Mouse (Mus musculus) limb, embryonic 14.5 days (tissue): Measurements from ENCODE around the gene Sema4c. TPM values are rescaled to one million over a fixed set of nuclear protein-coding genes. Genes with fewer than 3 reads are reported as not detected.
A peak's percentile ranks its signal among the peaks of the same experiment; 100 is the strongest.

Experiments used
- ATAC-seq: fragments of 200-750 bp; cut with Nextera tagmentation; 2 replicates; pipeline ENCODE4 v1.8.0; 2017; ENCODE audit warnings: low read depth, moderate number of reproducible peaks, moderate TSS enrichment; ENCODE audit not compliant: low FRiP score
- DNase-seq: peaks from one replicate; pipeline ENCODE4 v3.0.0-alpha.2; 2015; ENCODE audit warnings: low spot score
- H3K27ac ChIP-seq: fragments of 300-500 bp; sonication (generic); replicated peaks from 2 replicates; pipeline ENCODE4 v1.5.1; 2014; ENCODE audit warnings: low read depth, mild to moderate bottlenecking, low read length, moderate library complexity, mixed read lengths
- H3K27me3 ChIP-seq: fragments of 300-500 bp; sonication (generic); 2 replicates; pipeline ENCODE4 v1.6.1; 2014; ENCODE audit warnings: low read length, mixed read lengths; ENCODE audit not compliant: control insufficient read depth, insufficient read depth
- H3K36me3 ChIP-seq: fragments of 300-500 bp; sonication (generic); 2 replicates; pipeline ENCODE4 v1.6.1; 2014; ENCODE audit warnings: mild to moderate bottlenecking, low read length, moderate library complexity, mixed read lengths; ENCODE audit not compliant: control insufficient read depth, insufficient read depth
- H3K4me1 ChIP-seq: fragments of 300-500 bp; sonication (generic); 2 replicates; pipeline ENCODE4 v1.6.1; 2014; ENCODE audit warnings: antibody characterized with exemption, low read length, mixed read lengths; ENCODE audit not compliant: control insufficient read depth, insufficient read depth
- H3K4me2 ChIP-seq: fragments of 300-500 bp; sonication (generic); replicated peaks from 2 replicates; pipeline ENCODE4 v1.6.1; 2014; ENCODE audit warnings: low read depth, mild to moderate bottlenecking, low read length, moderate library complexity; ENCODE audit not compliant: severe bottlenecking
- H3K4me3 ChIP-seq: fragments of 300-500 bp; sonication (generic); replicated peaks from 2 replicates; pipeline ENCODE4 v1.5.1; 2014; ENCODE audit warnings: low read length
- H3K9ac ChIP-seq: fragments of 300-500 bp; sonication (generic); 2 replicates; pipeline ENCODE4 v1.6.1; 2014; ENCODE audit warnings: mild to moderate bottlenecking, low read depth, low read length, moderate library complexity; ENCODE audit not compliant: severe bottlenecking
- H3K9me3 ChIP-seq: fragments of 300-500 bp; sonication (generic); 2 replicates; pipeline ENCODE4 v1.6.1; 2016; ENCODE audit warnings: low read length; ENCODE audit not compliant: control insufficient read depth
- POLR2A ChIP-seq: fragments of 200-500 bp; IDR thresholded peaks from 2 replicates; pipeline ENCODE4 v1.8.0; 2012; ENCODE audit warnings: inconsistent platforms, mild to moderate bottlenecking, moderate library complexity, borderline replicate concordance; ENCODE audit not compliant: insufficient read depth, insufficient read length; ENCODE audit errors: extremely low read depth
- WGBS: fragments of 180-500 bp; shearing (Covaris S2); extraction: QIAGEN DNeasy Blood & Tissue Kit; methylation state at CpG from one replicate; pipeline ENCODE4 v1.1.7; 2014; 5-methylcytosine and 5-hydroxymethylcytosine counted together
- polyA plus RNA-seq, 2 experiments: library from polyadenylated mRNA; depleted of rRNA in 1 of 2; stranded (reverse) in 1 of 2; unstranded in 1 of 2; fragments of >200 nt; fragmentation: Nextera tagmentation in 1 of 2; extraction: Ambion mirVana in 1 of 2; gene quantifications; 2 replicates each; pipeline versions ENCODE4 v1.2.1 to v1.2.3; 2012 to 2014

Gene Sema4c
- polyA plus RNA-seq, 2 experiments, result 2.0 to 45.9 TPM

DNA sequence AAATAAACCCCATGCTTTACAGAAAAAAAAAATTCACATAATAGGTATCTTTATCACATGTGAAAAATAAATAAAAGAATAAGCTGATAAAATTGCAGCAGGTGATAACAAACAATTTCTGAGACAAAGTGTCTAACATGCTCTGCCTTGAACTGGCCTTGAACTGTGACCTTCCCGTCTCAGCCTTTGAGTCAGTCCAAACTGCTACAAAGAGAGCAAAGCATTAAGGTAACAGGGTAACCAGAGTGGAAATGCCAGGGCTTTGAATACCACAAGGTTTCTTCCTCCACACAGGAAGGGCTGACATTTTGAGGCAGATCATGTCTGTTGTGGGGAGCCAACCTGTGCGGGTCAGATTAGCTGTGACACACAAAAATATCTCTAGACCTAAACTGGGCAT, 12.8 kb downstream of the Sema4c start:
- H3K36me3 ChIP-seq, result peaks cover 39% of the 10 kb centered on the region

DNA sequence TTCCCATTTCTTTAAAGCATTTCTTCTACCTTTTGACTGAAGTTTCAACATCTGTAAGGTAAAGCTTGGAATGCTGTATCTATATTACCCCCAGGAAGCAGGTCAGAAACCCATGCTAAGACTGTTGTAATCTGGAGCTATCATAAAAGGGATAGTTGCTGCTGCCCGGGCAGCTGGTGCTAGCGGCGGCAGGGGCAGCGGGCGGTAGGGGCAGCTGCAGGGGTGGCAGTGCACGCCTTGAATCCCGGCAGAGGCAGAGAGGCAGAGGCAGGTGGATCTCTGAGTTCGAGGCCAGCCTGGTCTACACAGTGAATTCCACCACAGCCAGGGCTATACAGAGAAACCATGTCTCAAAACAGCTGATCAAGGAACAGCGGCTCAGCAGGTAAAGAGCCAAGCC, 15.2 kb downstream of the Sema4c start:
- Histone ChIP-seq H3K27me3 (no peaks in the 10 kb centered on the region), H3K36me3 (peaks cover 40% of the 10 kb centered on the region), H3K27ac (no peak overlapping the region), H3K9me3 (no peaks in the 10 kb centered on the region), H3K4me1 (peaks cover 4% of the 10 kb centered on the region; the same call in 1 of the 2 replicates), H3K9ac (no peak overlapping the region), H3K4me3 (no peak overlapping the region), H3K4me2 (no peak overlapping the region)
- no peak for TF ChIP-seq POLR2A
- ATAC-seq (no peak), DNase-seq (no peak)
- 94% methylated on average over 9 of the region's 9 CpGs for WGBS

More for the DNA sequence above, 12.8 kb downstream of the Sema4c start:
- peaks cover 19% of the 10 kb centered on the region for H3K4me1 ChIP-seq
- TF ChIP-seq POLR2A, result no peak
- H3K9ac ChIP-seq, result no peak overlapping the region
- no peak overlapping the region for H3K4me3 ChIP-seq
- no peaks in the 10 kb centered on the region for H3K27me3 ChIP-seq
- no peak overlapping the region for H3K4me2 ChIP-seq
- H3K9me3 ChIP-seq, result no peaks in the 10 kb centered on the region
- DNase-seq (no peak), ATAC-seq (no peak)
- H3K27ac ChIP-seq, result no peak overlapping the region
- 82% methylated on average over 2 of the region's 2 CpGs for WGBS

DNA sequence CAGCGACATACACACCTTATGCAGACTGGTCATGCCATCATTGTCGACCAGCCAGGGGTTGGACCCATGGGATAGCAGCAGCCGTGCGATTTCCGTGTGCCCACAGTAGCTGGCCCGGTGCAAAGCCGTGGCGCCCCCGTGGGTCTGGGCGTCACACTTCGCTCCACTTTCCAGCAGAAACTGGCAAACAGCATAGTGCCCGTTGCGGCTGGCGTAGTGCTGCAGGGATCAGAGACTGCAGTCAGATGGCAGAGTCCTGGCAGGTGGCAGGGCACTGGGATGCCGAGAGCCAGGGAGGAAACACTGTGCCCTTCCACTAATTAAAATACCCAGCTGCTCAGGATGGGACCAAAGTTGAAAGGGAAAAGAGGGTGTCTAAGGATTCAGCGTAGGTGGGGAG, 16.3 kb downstream of the Sema4c start:
- no peak overlapping the region for H3K9ac ChIP-seq
- H3K27ac ChIP-seq, result no peak overlapping the region
- DNase-seq, result no peak
- H3K4me1 ChIP-seq, result no peaks in the 10 kb centered on the region
- H3K4me2 ChIP-seq, result no peak overlapping the region
- peaks cover 40% of the 10 kb centered on the region for H3K36me3 ChIP-seq
- H3K27me3 ChIP-seq, result no peaks in the 10 kb centered on the region
- H3K9me3 ChIP-seq, result no peaks in the 10 kb centered on the region
- ATAC-seq, result no peak
- no peak overlapping the region for H3K4me3 ChIP-seq
- TF ChIP-seq POLR2A, result no peak
- 98% methylated on average over 16 of the region's 16 CpGs for WGBS

DNA sequence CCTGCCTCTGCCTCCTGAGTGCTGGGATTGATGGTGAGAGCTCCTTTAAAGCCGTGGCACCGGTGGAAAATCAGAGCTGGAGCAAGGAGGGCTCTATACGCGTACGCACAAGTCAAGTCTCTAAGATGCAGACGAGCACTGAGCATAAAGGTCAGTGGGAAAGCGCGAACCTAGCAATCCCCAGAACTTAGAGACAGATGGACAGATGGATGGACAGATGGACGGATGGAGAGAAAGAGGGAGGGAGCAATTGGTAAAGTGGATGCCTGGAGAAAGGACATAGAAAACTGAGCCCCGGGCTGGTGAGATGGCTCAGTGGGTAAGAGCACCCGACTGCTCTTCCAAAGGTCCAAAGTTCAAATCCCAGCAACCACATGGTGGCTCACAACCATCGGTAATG, 17.3 kb downstream of the Sema4c start:
- Histone ChIP-seq H3K27ac (no peak overlapping the region), H3K9ac (no peak overlapping the region), H3K27me3 (no peaks in the 10 kb centered on the region), H3K36me3 (peaks cover 40% of the 10 kb centered on the region), H3K4me1 (no peaks in the 10 kb centered on the region), H3K4me2 (no peak overlapping the region), H3K4me3 (no peak overlapping the region), H3K9me3 (no peaks in the 10 kb centered on the region)
- WGBS, result 91% methylated on average over 12 of the region's 12 CpGs
- ATAC-seq, result no peak
- no peak for TF ChIP-seq POLR2A
- no peak for DNase-seq

DNA sequence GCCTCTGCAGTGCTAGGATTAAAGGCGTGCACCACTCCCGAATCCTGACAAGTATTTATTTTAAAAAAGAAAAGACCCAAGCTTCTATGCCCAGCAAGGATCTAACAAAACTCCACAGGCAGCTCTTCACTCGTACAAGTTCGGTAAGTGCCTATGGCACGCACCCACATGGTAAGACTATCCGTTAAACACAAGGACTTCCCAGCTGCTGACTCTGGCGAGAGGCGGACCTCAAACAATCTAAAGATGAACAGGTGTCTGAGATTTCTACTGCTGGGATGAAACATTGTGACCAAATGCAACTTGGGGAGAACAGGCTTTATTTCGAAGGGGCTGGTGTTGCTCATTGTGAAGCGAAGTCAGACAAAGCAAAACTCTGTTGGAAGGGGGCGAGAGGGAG, 18.0 kb downstream of the Sema4c start:
- Histone ChIP-seq H3K4me2 (no peak overlapping the region), H3K4me3 (no peak overlapping the region), H3K9ac (no peak overlapping the region), H3K36me3 (peaks cover 40% of the 10 kb centered on the region), H3K4me1 (no peaks in the 10 kb centered on the region), H3K9me3 (no peaks in the 10 kb centered on the region), H3K27me3 (no peaks in the 10 kb centered on the region), H3K27ac (no peak overlapping the region)
- no peak for TF ChIP-seq POLR2A
- 87% methylated on average over 11 of the region's 11 CpGs for WGBS
- DNase-seq (no peak), ATAC-seq (peak; percentile 48)

DNA sequence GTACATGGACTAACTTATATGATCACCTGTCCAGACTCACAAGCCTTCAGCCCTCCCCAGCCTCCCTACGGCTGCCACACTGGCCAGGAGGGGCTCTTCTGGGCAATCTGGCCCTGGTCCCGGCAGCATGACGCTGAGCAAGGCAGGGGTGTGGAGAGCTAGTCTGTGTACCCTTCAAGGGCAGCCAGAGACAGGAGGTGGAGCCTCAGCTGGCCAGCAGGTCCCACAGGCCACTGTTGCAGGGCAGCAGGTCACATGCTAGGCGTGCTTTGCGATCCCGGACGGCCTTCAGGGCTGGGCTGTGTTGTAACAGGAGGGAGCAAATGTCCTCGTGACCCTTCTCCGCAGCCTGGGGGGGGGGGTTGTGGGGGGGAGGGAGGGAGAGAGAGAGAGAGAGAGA, 19.0 kb downstream of the Sema4c start, which contains the start of gene Gm42417:
Gene Gm42417, minus strand, starts transcription at position 244 of the 400 bp plus-strand sequence.
- Histone ChIP-seq H3K4me2 (no peak within 1 kb of the TSS), H3K4me3 (no peak within 1 kb of the TSS), H3K9me3 (no peaks in the 10 kb centered on the region), H3K27ac (no peak within 1 kb of the TSS), H3K4me1 (no peaks in the 10 kb centered on the region), H3K36me3 (peaks cover 40% of the 10 kb centered on the region), H3K27me3 (no peaks in the 10 kb centered on the region), H3K9ac (no peak within 1 kb of the TSS)
- TF ChIP-seq POLR2A, result no peak
- no peak for DNase-seq
- no peak for ATAC-seq
- 48% methylated on average over 9 of the region's 9 CpGs for WGBS
